14 mouse cellular contexts compared by ENCODE assay signal in genomic region chr12:112894303-112894884, GRCm38 (mm10). TPM values are rescaled to one million over a fixed set of nuclear protein-coding genes. Genes with fewer than 3 reads are reported as not detected.
DNase-seq lines count a peak whose midpoint lies in the region; ATAC-seq lines count a peak whose summit lies in the region.
"Had no signal": no experiment of that assay in that cellular context is flagged by ENCODE, and none has a peak within 500 bp of the region (broad histone marks: within the 10 kb centered on the region; RNA-seq: fewer than 3 reads in every experiment).

No protein-coding gene starts in this region.

- H3K9me3 ChIP-seq in hindbrain, embryonic 16.5 days (ENCODE audit: control insufficient read depth, low read length): no peaks in the 10 kb centered on the region
- H3K9me3 ChIP-seq in hindbrain, embryonic 12.5 days (replicated peaks): no peaks in the 10 kb centered on the region
- H3K9me3 ChIP-seq: forebrain, embryonic 15.5 days; kidney, embryonic 15.5 days; liver, embryonic 13.5 days had no signal

- peaks cover 8% of the 10 kb centered on the region for H3K4me1 ChIP-seq in hindbrain, embryonic 16.5 days (ENCODE audit: control insufficient read depth, insufficient read depth, low read depth, low read length)
- peaks cover 11% of the 10 kb centered on the region for H3K4me1 ChIP-seq in hindbrain, embryonic 12.5 days

- no peak for ATAC-seq in hindbrain, embryonic 16.5 days
- no peak for ATAC-seq in hindbrain, embryonic 12.5 days (ENCODE audit: low FRiP score)
- ATAC-seq in granulocyte monocyte progenitor cell, adult 5-6 weeks (replicated peaks; ENCODE audit: poor library complexity, severe bottlenecking): peak; percentile 24
- no peak for ATAC-seq in activated CD4-positive, CD25-positive, alpha-beta regulatory T cell, adult 4 months
- ATAC-seq: forebrain, embryonic 15.5 days; midbrain, embryonic 16.5 days had no signal

- H3K27ac ChIP-seq in hindbrain, embryonic 16.5 days (ENCODE audit: low read depth, low read length): peak overlapping the region; percentile 44
- H3K27ac ChIP-seq in hindbrain, embryonic 12.5 days: no peak overlapping the region
- H3K27ac ChIP-seq: forebrain, embryonic 15.5 days; kidney, embryonic 15.5 days had no signal

- H3K4me2 ChIP-seq in hindbrain, embryonic 16.5 days (ENCODE audit: low read length): no peak overlapping the region
- H3K4me2 ChIP-seq in hindbrain, embryonic 12.5 days (replicated peaks): no peak overlapping the region
- H3K4me2 ChIP-seq: forebrain, embryonic 15.5 days; kidney, embryonic 15.5 days; liver, embryonic 13.5 days had no signal

- H3K4me3 ChIP-seq in hindbrain, embryonic 16.5 days (ENCODE audit: low read length): no peak overlapping the region
- no peak overlapping the region for H3K4me3 ChIP-seq in hindbrain, embryonic 12.5 days
- H3K4me3 ChIP-seq: forebrain, embryonic 15.5 days; kidney, embryonic 15.5 days; liver, embryonic 13.5 days had no signal

- DNase-seq in adrenal gland, postnatal 36 days: peak; percentile 41 to 42
- no peak for DNase-seq in adrenal gland, adult 18-20 months (ENCODE audit: low spot score in 2 of 2)
- DNase-seq in A20 (ENCODE audit: low read depth, low spot score): peak; percentile 18
- no peak for DNase-seq in urinary bladder, postnatal 14 days (ENCODE audit: low spot score)
- DNase-seq: heart, postnatal 14 days; liver, embryonic 13.5 days; thymus, postnatal 14 days had no signal

- WGBS in hindbrain, embryonic 16.5 days: 65% methylated on average over 11 of the region's 11 CpGs
- 73% methylated on average over 11 of the region's 11 CpGs for WGBS in hindbrain, embryonic 12.5 days

- no peaks in the 10 kb centered on the region for H3K27me3 ChIP-seq in hindbrain, embryonic 16.5 days (replicated peaks; ENCODE audit: control insufficient read depth, insufficient read depth, low read length)
- H3K27me3 ChIP-seq in hindbrain, embryonic 12.5 days: no peaks in the 10 kb centered on the region
- H3K27me3 ChIP-seq: forebrain, embryonic 15.5 days had no signal

- H3K36me3 ChIP-seq in hindbrain, embryonic 16.5 days (ENCODE audit: control insufficient read depth, insufficient read depth, low read length): no peaks in the 10 kb centered on the region
- H3K36me3 ChIP-seq in hindbrain, embryonic 12.5 days: no peaks in the 10 kb centered on the region
- H3K36me3 ChIP-seq: forebrain, embryonic 15.5 days; kidney, embryonic 15.5 days; liver, embryonic 13.5 days had no signal

- H3K9ac ChIP-seq in hindbrain, embryonic 16.5 days (ENCODE audit: low read depth, low read length): no peak overlapping the region
- H3K9ac ChIP-seq in hindbrain, embryonic 12.5 days: no peak overlapping the region
- H3K9ac ChIP-seq: forebrain, embryonic 15.5 days; kidney, embryonic 15.5 days; liver, embryonic 13.5 days had no signal

RNA-seq across cellular contexts. Expression of gene Gpr132, which starts 26.4 kb away (rescaled TPM):
- total RNA-seq in adrenal gland, postnatal 36 days (2021): under 1 TPM; 0.33 to 0.40 TPM
- under 1 TPM; 0.54 to 0.66 TPM for total RNA-seq in adrenal gland, adult 18-20 months (2021)
- polyA plus RNA-seq in hindbrain, embryonic 16.5 days (2015; fragmentation: Nextera tagmentation; extraction: Ambion mirVana): 0.08 TPM in 1 of 2 replicates, not detected in the other
- polyA plus RNA-seq in hindbrain, embryonic 12.5 days (2016; fragmentation: Nextera tagmentation; extraction: Ambion mirVana): not detected in 2 replicates
- total RNA-seq in granulocyte monocyte progenitor cell, adult 5-6 weeks (2014; fragmentation: Nextera tagmentation): 10.4 and 20.5 TPM in 2 replicates
- 5.8 and 6.2 TPM in 2 replicates for total RNA-seq in granulocyte monocyte progenitor cell, adult 5-6 weeks (2017)
- polyA plus RNA-seq in activated CD4-positive, CD25-positive, alpha-beta regulatory T cell, adult 4 months (2017; shearing (Covaris generic)): 10 to 100 TPM; 65.9 to 77.3 TPM
- polyA plus RNA-seq: forebrain, embryonic 15.5 days; midbrain, embryonic 16.5 days had no signal

RNA-seq across cellular contexts. Expression of gene Jag2, which starts 35.2 kb away (rescaled TPM):
- 1 to 10 TPM; 4.3 to 6.5 TPM for total RNA-seq in adrenal gland, postnatal 36 days (2021)
- total RNA-seq in adrenal gland, adult 18-20 months (2021): 1 to 10 TPM; 4.7 to 9.0 TPM
- 10.7 and 11.1 TPM in 2 replicates for polyA plus RNA-seq in hindbrain, embryonic 16.5 days (2015; fragmentation: Nextera tagmentation; extraction: Ambion mirVana)
- polyA plus RNA-seq in hindbrain, embryonic 12.5 days (2016; fragmentation: Nextera tagmentation; extraction: Ambion mirVana): 9.4 and 10.3 TPM in 2 replicates
- total RNA-seq in granulocyte monocyte progenitor cell, adult 5-6 weeks (2014; fragmentation: Nextera tagmentation): 0.95 and 1.0 TPM in 2 replicates
- total RNA-seq in granulocyte monocyte progenitor cell, adult 5-6 weeks (2017): 0.22 and 1.4 TPM in 2 replicates
- under 1 TPM in 1 of 2 experiments, not detected in 1; 0.74 TPM for polyA plus RNA-seq in activated CD4-positive, CD25-positive, alpha-beta regulatory T cell, adult 4 months (2017; shearing (Covaris generic))

RNA-seq across cellular contexts. Expression of gene Nudt14, which starts 47.5 kb away (rescaled TPM):
- total RNA-seq in adrenal gland, postnatal 36 days (2021): 10 to 100 TPM; 26.5 to 34.7 TPM
- 10 to 100 TPM; 30.5 to 31.9 TPM for total RNA-seq in adrenal gland, adult 18-20 months (2021)
- 54.2 and 57.3 TPM in 2 replicates for polyA plus RNA-seq in hindbrain, embryonic 16.5 days (2015; fragmentation: Nextera tagmentation; extraction: Ambion mirVana)
- polyA plus RNA-seq in hindbrain, embryonic 12.5 days (2016; fragmentation: Nextera tagmentation; extraction: Ambion mirVana): 51.5 and 65.9 TPM in 2 replicates
- total RNA-seq in granulocyte monocyte progenitor cell, adult 5-6 weeks (2014; fragmentation: Nextera tagmentation): 15.9 and 33.3 TPM in 2 replicates
- 16.6 and 25.4 TPM in 2 replicates for total RNA-seq in granulocyte monocyte progenitor cell, adult 5-6 weeks (2017)
- 10 to 100 TPM; 39.0 to 46.2 TPM for polyA plus RNA-seq in activated CD4-positive, CD25-positive, alpha-beta regulatory T cell, adult 4 months (2017; shearing (Covaris generic))

Comparison
In these comparisons a context has a peak if more than half of its experiments do, and no peak if none do; other contexts are left out.
1. DNase-seq: peak in adrenal gland, postnatal 36 days (2 of 2) and A20 (single experiment); none in adrenal gland, adult 18-20 months (0 of 2) and urinary bladder, postnatal 14 days (single experiment).
2. RNA of gene Gpr132, which starts 26.4 kb away (total RNA-seq): 5.8 to 20.5 TPM in granulocyte monocyte progenitor cell, adult 5-6 weeks; 0.54 to 0.66 TPM in adrenal gland, adult 18-20 months and 0.33 to 0.40 TPM in adrenal gland, postnatal 36 days; every median in the first group is over 4 times any median in the second.